Mouse (Mus musculus): ENCODE measurements at regions not wholly inside any gene's neighbourhood (a gene's known extent, or its start where the extent isn't known, plus 50 kb on each side); places are given as distances from the start of the nearest gene placed in this dataset.

- Histone ChIP-seq H3K9ac (ENCODE audit: low read depth, low read length) (no peak overlapping the region), H3K27me3 (ENCODE audit: control insufficient read depth, insufficient read depth, low read length) (no peaks in the 10 kb centered on the region), H3K4me1 (ENCODE audit: control insufficient read depth, insufficient read depth, low read length) (no peaks in the 10 kb centered on the region), H3K79me2 (ENCODE audit: control insufficient read depth, insufficient read depth, low read length) (no peaks in the 10 kb centered on the region), H3K27ac (replicated peaks; ENCODE audit: insufficient read depth, low read depth, low read length) (no peak overlapping the region), H3K36me3 (ENCODE audit: control insufficient read depth, insufficient read depth, low read length) (no peaks in the 10 kb centered on the region), H3K4me3 (ENCODE audit: insufficient read depth, low read depth, low read length) (no peak overlapping the region)
- TF ChIP-seq POLR2A (IDR thresholded peaks at IDR 0.05; ENCODE audit: extremely low read depth, insufficient read depth, low read length) (no peak), CTCF (IDR thresholded peaks at IDR 0.05; ENCODE audit: low read depth, low read length) (no peak)
- WGBS = 90% methylated on average over 8 of the region's 8 CpGs
- no peak for DNase-seq (ENCODE audit: extremely low read depth, low read depth, low spot score)
Observed at GRCm38 (mm10) chr5:51750456-51750855, 182.9 kb upstream of the Ppargc1a start.

- Histone ChIP-seq H3K36me3 (ENCODE audit: control insufficient read depth, insufficient read depth, low read length) (no peaks in the 10 kb centered on the region), H3K27ac (replicated peaks; ENCODE audit: insufficient read depth, low read depth, low read length) (no peak overlapping the region), H3K27me3 (ENCODE audit: control insufficient read depth, insufficient read depth, low read length) (no peaks in the 10 kb centered on the region), H3K4me3 (ENCODE audit: insufficient read depth, low read depth, low read length) (no peak overlapping the region), H3K4me1 (ENCODE audit: control insufficient read depth, insufficient read depth, low read length) (no peaks in the 10 kb centered on the region), H3K9ac (ENCODE audit: low read depth, low read length) (no peak overlapping the region), H3K79me2 (ENCODE audit: control insufficient read depth, insufficient read depth, low read length) (no peaks in the 10 kb centered on the region)
- DNase-seq (ENCODE audit: extremely low read depth, low read depth, low spot score) = no peak
- TF ChIP-seq CTCF (IDR thresholded peaks at IDR 0.05; ENCODE audit: low read depth, low read length) (no peak), POLR2A (IDR thresholded peaks at IDR 0.05; ENCODE audit: extremely low read depth, insufficient read depth, low read length) (no peak)
- 98% methylated on average over 8 of the region's 8 CpGs for WGBS
Observed at GRCm38 (mm10) chr5:51740893-51741292, 173.4 kb upstream of the Ppargc1a start.

GRCm38 (mm10) chr5:51730241-51730640 is 162.7 kb upstream of the Ppargc1a start:
- Histone ChIP-seq H3K27ac (replicated peaks; ENCODE audit: insufficient read depth, low read depth, low read length) (no peak overlapping the region), H3K79me2 (ENCODE audit: control insufficient read depth, insufficient read depth, low read length) (no peaks in the 10 kb centered on the region), H3K27me3 (ENCODE audit: control insufficient read depth, insufficient read depth, low read length) (no peaks in the 10 kb centered on the region), H3K4me3 (ENCODE audit: insufficient read depth, low read depth, low read length) (no peak overlapping the region), H3K36me3 (ENCODE audit: control insufficient read depth, insufficient read depth, low read length) (no peaks in the 10 kb centered on the region), H3K4me1 (ENCODE audit: control insufficient read depth, insufficient read depth, low read length) (no peaks in the 10 kb centered on the region), H3K9ac (ENCODE audit: low read depth, low read length) (no peak overlapping the region)
- no peak for DNase-seq (ENCODE audit: extremely low read depth, low read depth, low spot score)
- 97% methylated on average over 1 of the region's 1 CpGs for WGBS
- TF ChIP-seq POLR2A (IDR thresholded peaks at IDR 0.05; ENCODE audit: extremely low read depth, insufficient read depth, low read length) = no peak
- TF ChIP-seq CTCF (IDR thresholded peaks at IDR 0.05; ENCODE audit: low read depth, low read length) = no peak

GRCm38 (mm10) chr5:51729771-51730170 is 162.2 kb upstream of the Ppargc1a start:
- no peak for DNase-seq (ENCODE audit: extremely low read depth, low read depth, low spot score)
- Histone ChIP-seq H3K4me3 (ENCODE audit: insufficient read depth, low read depth, low read length) (no peak overlapping the region), H3K79me2 (ENCODE audit: control insufficient read depth, insufficient read depth, low read length) (no peaks in the 10 kb centered on the region), H3K36me3 (ENCODE audit: control insufficient read depth, insufficient read depth, low read length) (no peaks in the 10 kb centered on the region), H3K4me1 (ENCODE audit: control insufficient read depth, insufficient read depth, low read length) (no peaks in the 10 kb centered on the region), H3K27ac (replicated peaks; ENCODE audit: insufficient read depth, low read depth, low read length) (no peak overlapping the region), H3K9ac (ENCODE audit: low read depth, low read length) (no peak overlapping the region), H3K27me3 (ENCODE audit: control insufficient read depth, insufficient read depth, low read length) (no peaks in the 10 kb centered on the region)
- WGBS = 84% methylated on average over 1 of the region's 1 CpGs
- TF ChIP-seq POLR2A (IDR thresholded peaks at IDR 0.05; ENCODE audit: extremely low read depth, insufficient read depth, low read length) (no peak), CTCF (IDR thresholded peaks at IDR 0.05; ENCODE audit: low read depth, low read length) (no peak)

- Histone ChIP-seq H3K4me3 (ENCODE audit: insufficient read depth, low read depth, low read length) (no peak overlapping the region), H3K79me2 (ENCODE audit: control insufficient read depth, insufficient read depth, low read length) (no peaks in the 10 kb centered on the region), H3K27me3 (ENCODE audit: control insufficient read depth, insufficient read depth, low read length) (no peaks in the 10 kb centered on the region), H3K36me3 (ENCODE audit: control insufficient read depth, insufficient read depth, low read length) (no peaks in the 10 kb centered on the region), H3K27ac (replicated peaks; ENCODE audit: insufficient read depth, low read depth, low read length) (no peak overlapping the region), H3K9ac (ENCODE audit: low read depth, low read length) (no peak overlapping the region), H3K4me1 (ENCODE audit: control insufficient read depth, insufficient read depth, low read length) (no peaks in the 10 kb centered on the region)
- no peak for DNase-seq (ENCODE audit: extremely low read depth, low read depth, low spot score)
- no peak for TF ChIP-seq CTCF (IDR thresholded peaks at IDR 0.05; ENCODE audit: low read depth, low read length)
- TF ChIP-seq POLR2A (IDR thresholded peaks at IDR 0.05; ENCODE audit: extremely low read depth, insufficient read depth, low read length) = no peak
Observed at GRCm38 (mm10) chr5:51726762-51727161, 159.2 kb upstream of the Ppargc1a start.

GRCm38 (mm10) chr5:51718911-51719310 is 151.4 kb upstream of the Ppargc1a start:
- no peaks in the 10 kb centered on the region for H3K4me1 ChIP-seq (ENCODE audit: control insufficient read depth, insufficient read depth, low read length)
- H3K27me3 ChIP-seq (ENCODE audit: control insufficient read depth, insufficient read depth, low read length) = no peaks in the 10 kb centered on the region
- DNase-seq (ENCODE audit: extremely low read depth, low read depth, low spot score) = peak; percentile 62
- H3K27ac ChIP-seq (replicated peaks; ENCODE audit: insufficient read depth, low read depth, low read length) = no peak overlapping the region
- no peak overlapping the region for H3K4me3 ChIP-seq (ENCODE audit: insufficient read depth, low read depth, low read length)
- TF ChIP-seq CTCF (IDR thresholded peaks at IDR 0.05; ENCODE audit: low read depth, low read length) = no peak
- TF ChIP-seq POLR2A (IDR thresholded peaks at IDR 0.05; ENCODE audit: extremely low read depth, insufficient read depth, low read length) = no peak
- H3K9ac ChIP-seq (ENCODE audit: low read depth, low read length) = no peak overlapping the region
- 25% methylated on average over 8 of the region's 8 CpGs for WGBS
- H3K79me2 ChIP-seq (ENCODE audit: control insufficient read depth, insufficient read depth, low read length) = no peaks in the 10 kb centered on the region
- no peaks in the 10 kb centered on the region for H3K36me3 ChIP-seq (ENCODE audit: control insufficient read depth, insufficient read depth, low read length)
